Mouse (Mus musculus): ENCODE results near the gene Mrgprh. TPM values are rescaled to one million over a fixed set of nuclear protein-coding genes. Genes with fewer than 3 reads are reported as not detected.

The Mrgprh gene
- not detected in 2 replicates for polyA plus RNA-seq (2011; ENCODE audit: insufficient read length, low read depth, missing spikeins)

GRCm38 (mm10) chr17:12875734-12876133 lies at the start of gene Mrgprh:
Gene Mrgprh, plus strand, starts transcription at chr17:12876034.
- no peak for TF ChIP-seq CTCF (IDR thresholded peaks at IDR 0.05; ENCODE audit: borderline replicate concordance, insufficient read depth, low read length)
- no peak for TF ChIP-seq POLR2A (IDR thresholded peaks at IDR 0.05; ENCODE audit: low read depth, low read length)
- H3K4me3 ChIP-seq (ENCODE audit: insufficient read depth, low read length) = no peak within 1 kb of the TSS
- no peaks in the 10 kb centered on the region for H3K4me1 ChIP-seq (ENCODE audit: control insufficient read depth, insufficient read depth, low read length)
- H3K27ac ChIP-seq (ENCODE audit: insufficient read depth, low read length) = no peak within 1 kb of the TSS

GRCm38 (mm10) chr17:12830351-12830750 lies 45.5 kb upstream of the Mrgprh start:
- TF ChIP-seq POLR2A (IDR thresholded peaks at IDR 0.05; ENCODE audit: low read depth, low read length) (no peak), CTCF (IDR thresholded peaks at IDR 0.05; ENCODE audit: borderline replicate concordance, insufficient read depth, low read length) (no peak)
- Histone ChIP-seq H3K27ac (ENCODE audit: insufficient read depth, low read length) (no peak overlapping the region), H3K4me3 (ENCODE audit: insufficient read depth, low read length) (no peak overlapping the region), H3K4me1 (ENCODE audit: control insufficient read depth, insufficient read depth, low read length) (peaks cover 6% of the 10 kb centered on the region; the same call in 1 of the 2 replicates)

GRCm38 (mm10) chr17:12832231-12832630 lies 43.6 kb upstream of the Mrgprh start:
- TF ChIP-seq CTCF (IDR thresholded peaks at IDR 0.05; ENCODE audit: borderline replicate concordance, insufficient read depth, low read length) = no peak
- peaks cover 6% of the 10 kb centered on the region; the same call in 1 of the 2 replicates for H3K4me1 ChIP-seq (ENCODE audit: control insufficient read depth, insufficient read depth, low read length)
- H3K4me3 ChIP-seq (ENCODE audit: insufficient read depth, low read length) = no peak overlapping the region
- no peak overlapping the region for H3K27ac ChIP-seq (ENCODE audit: insufficient read depth, low read length)

- Histone ChIP-seq H3K4me1 (ENCODE audit: control insufficient read depth, insufficient read depth, low read length) (peaks cover 6% of the 10 kb centered on the region; the same call in 1 of the 2 replicates), H3K4me3 (ENCODE audit: insufficient read depth, low read length) (no peak overlapping the region), H3K27ac (ENCODE audit: insufficient read depth, low read length) (no peak overlapping the region)
- TF ChIP-seq POLR2A (IDR thresholded peaks at IDR 0.05; ENCODE audit: low read depth, low read length) (no peak), CTCF (IDR thresholded peaks at IDR 0.05; ENCODE audit: borderline replicate concordance, insufficient read depth, low read length) (no peak)
Measured at GRCm38 (mm10) chr17:12832657-12833056, 43.2 kb upstream of the Mrgprh start.

GRCm38 (mm10) chr17:12834317-12834716 lies 41.5 kb upstream of the Mrgprh start:
- no peak overlapping the region for H3K27ac ChIP-seq (ENCODE audit: insufficient read depth, low read length)
- TF ChIP-seq CTCF (IDR thresholded peaks at IDR 0.05; ENCODE audit: borderline replicate concordance, insufficient read depth, low read length) (no peak), POLR2A (IDR thresholded peaks at IDR 0.05; ENCODE audit: low read depth, low read length) (no peak)
- peaks cover 6% of the 10 kb centered on the region; the same call in 1 of the 2 replicates for H3K4me1 ChIP-seq (ENCODE audit: control insufficient read depth, insufficient read depth, low read length)
- no peak overlapping the region for H3K4me3 ChIP-seq (ENCODE audit: insufficient read depth, low read length)

- H3K4me3 ChIP-seq (ENCODE audit: insufficient read depth, low read length) = no peak overlapping the region
- TF ChIP-seq CTCF (IDR thresholded peaks at IDR 0.05; ENCODE audit: borderline replicate concordance, insufficient read depth, low read length) (no peak), POLR2A (IDR thresholded peaks at IDR 0.05; ENCODE audit: low read depth, low read length) (no peak)
- peaks cover 6% of the 10 kb centered on the region; the same call in 1 of the 2 replicates for H3K4me1 ChIP-seq (ENCODE audit: control insufficient read depth, insufficient read depth, low read length)
- no peak overlapping the region for H3K27ac ChIP-seq (ENCODE audit: insufficient read depth, low read length)
Measured at GRCm38 (mm10) chr17:12834826-12835225, 41.0 kb upstream of the Mrgprh start.

GRCm38 (mm10) chr17:12835738-12836137 lies 40.1 kb upstream of the Mrgprh start:
- TF ChIP-seq CTCF (IDR thresholded peaks at IDR 0.05; ENCODE audit: borderline replicate concordance, insufficient read depth, low read length) (no peak), POLR2A (IDR thresholded peaks at IDR 0.05; ENCODE audit: low read depth, low read length) (no peak)
- Histone ChIP-seq H3K4me3 (ENCODE audit: insufficient read depth, low read length) (no peak overlapping the region), H3K27ac (ENCODE audit: insufficient read depth, low read length) (no peak overlapping the region), H3K4me1 (ENCODE audit: control insufficient read depth, insufficient read depth, low read length) (peaks cover 6% of the 10 kb centered on the region; the same call in 1 of the 2 replicates)

GRCm38 (mm10) chr17:12839475-12840267 lies 36.2 kb upstream of the Mrgprh start:
- no peak for TF ChIP-seq POLR2A (IDR thresholded peaks at IDR 0.05; ENCODE audit: low read depth, low read length)
- no peak for TF ChIP-seq CTCF (IDR thresholded peaks at IDR 0.05; ENCODE audit: borderline replicate concordance, insufficient read depth, low read length)
- H3K27ac ChIP-seq (ENCODE audit: insufficient read depth, low read length) = no peak overlapping the region
- no peaks in the 10 kb centered on the region for H3K4me1 ChIP-seq (ENCODE audit: control insufficient read depth, insufficient read depth, low read length)
- no peak overlapping the region for H3K4me3 ChIP-seq (ENCODE audit: insufficient read depth, low read length)

GRCm38 (mm10) chr17:12843826-12844225 lies 32.0 kb upstream of the Mrgprh start:
- H3K4me3 ChIP-seq (ENCODE audit: insufficient read depth, low read length) = no peak overlapping the region
- no peak overlapping the region for H3K27ac ChIP-seq (ENCODE audit: insufficient read depth, low read length)
- no peak for TF ChIP-seq POLR2A (IDR thresholded peaks at IDR 0.05; ENCODE audit: low read depth, low read length)
- TF ChIP-seq CTCF (IDR thresholded peaks at IDR 0.05; ENCODE audit: borderline replicate concordance, insufficient read depth, low read length) = no peak
- no peaks in the 10 kb centered on the region for H3K4me1 ChIP-seq (ENCODE audit: control insufficient read depth, insufficient read depth, low read length)

GRCm38 (mm10) chr17:12844540-12844939 lies 31.3 kb upstream of the Mrgprh start:
- no peaks in the 10 kb centered on the region for H3K4me1 ChIP-seq (ENCODE audit: control insufficient read depth, insufficient read depth, low read length)
- no peak overlapping the region for H3K4me3 ChIP-seq (ENCODE audit: insufficient read depth, low read length)
- TF ChIP-seq POLR2A (IDR thresholded peaks at IDR 0.05; ENCODE audit: low read depth, low read length) = no peak
- no peak for TF ChIP-seq CTCF (IDR thresholded peaks at IDR 0.05; ENCODE audit: borderline replicate concordance, insufficient read depth, low read length)
- no peak overlapping the region for H3K27ac ChIP-seq (ENCODE audit: insufficient read depth, low read length)

All from embryonic fibroblast, embryonic 13.5 days (primary cell).